Comparison of ENCODE assay signal across 36 mouse cellular contexts in genomic region chr6:24600134-24600533, GRCm38 (mm10). TPM values are rescaled to one million over a fixed set of nuclear protein-coding genes. Genes with fewer than 3 reads are reported as not detected.
DNase-seq lines count a peak whose midpoint lies in the region; ATAC-seq and TF ChIP-seq lines count a peak whose summit lies in the region.
"Had no signal": no experiment of that assay in that cellular context is flagged by ENCODE, and none has a peak within 500 bp of the region (broad histone marks: within the 10 kb centered on the region; RNA-seq: fewer than 3 reads in every experiment).

No protein-coding gene starts in this region.

- in situ Hi-C loops in CH12.LX (cut with MboI; ENCODE audit: low pct_ligation_motif_present, low pct_unique_long_range_greater_than_20kb, low sequenced_read_pairs) = no loop called here

- whole genome bisulfite sequencing in heart, embryonic 12.5 days = 47% methylated on average over 6 of the region's 6 CpGs
- 37% methylated on average over 6 of the region's 6 CpGs for WGBS in heart, postnatal 0 days
- WGBS in kidney, embryonic 16.5 days = 79% methylated on average over 6 of the region's 6 CpGs

- H3K27ac ChIP-seq in gastrocnemius, adult 2 months = peak overlapping the region; percentile 81
- H3K27ac ChIP-seq in heart, embryonic 12.5 days (ENCODE audit: poor library complexity, severe bottlenecking) = peak overlapping the region; percentile 97
- no peak overlapping the region for H3K27ac ChIP-seq in CH12.LX (ENCODE audit: insufficient read depth, low read depth)
- H3K27ac ChIP-seq in heart, postnatal 0 days (ENCODE audit: low read depth) = peak overlapping the region; percentile 97
- H3K27ac ChIP-seq in kidney, embryonic 16.5 days (ENCODE audit: low read length) = no peak overlapping the region
- H3K27ac ChIP-seq: forebrain, embryonic 13.5 days; hindbrain, embryonic 14.5 days; limb, embryonic 12.5 days; liver, embryonic 15.5 days; neural tube, embryonic 13.5 days had no signal

- dilution Hi-C loops in CH12.LX (cut with MboI; ENCODE audit: extremely low pct_ligation_motif_present, extremely low pct_unique_long_range_greater_than_20kb, low sequenced_read_pairs) = no loop called here

- H3K4me3 ChIP-seq in gastrocnemius, adult 2 months = peak overlapping the region; percentile 69
- peak overlapping the region; percentile 54 for H3K4me3 ChIP-seq in heart, embryonic 12.5 days
- no peak overlapping the region for H3K4me3 ChIP-seq in CH12.LX (replicated peaks in 1 of 3; ENCODE audit: low read depth in 2 of 3, low read length in 2 of 3, poor library complexity in 1 of 3)
- peak overlapping the region; percentile 59 for H3K4me3 ChIP-seq in heart, postnatal 0 days (ENCODE audit: low read depth, low read length)
- H3K4me3 ChIP-seq in kidney, embryonic 16.5 days (ENCODE audit: low read length) = no peak overlapping the region
- H3K4me3 ChIP-seq: forebrain, embryonic 13.5 days; limb, embryonic 12.5 days; liver, embryonic 15.5 days; neural tube, embryonic 13.5 days had no signal

- DNase-seq in gastrocnemius, adult 2 months = no peak
- no peak for DNase-seq in gastrocnemius, postnatal 14 days
- no peak for DNase-seq in heart, adult 8-10 months (ENCODE audit: low spot score)
- peak; percentile 12 for DNase-seq in CH12.LX (ENCODE audit: extremely low read depth)
- peak; percentile 48 for DNase-seq in heart, postnatal 0 days (ENCODE audit: low spot score)
- DNase-seq in frontal cortex, postnatal 25 days (ENCODE audit: low spot score in 2 of 2) = no peak
- DNase-seq: adrenal gland, postnatal 10 days; cerebellum, adult 8-10 months; cerebellum, postnatal 25 days; gastrocnemius, postnatal 25 days; kidney, adult 9 months; kidney, postnatal 14 days; lung, embryonic 14.5 days; lung, postnatal 14 days; thymus, postnatal 4 days had no signal

- H3K27me3 ChIP-seq in heart, embryonic 12.5 days (replicated peaks) = no peaks in the 10 kb centered on the region
- H3K27me3 ChIP-seq in CH12.LX (replicated peaks) = no peaks in the 10 kb centered on the region
- H3K27me3 ChIP-seq in heart, postnatal 0 days (ENCODE audit: control insufficient read depth, insufficient read depth, low read length) = no peaks in the 10 kb centered on the region
- no peaks in the 10 kb centered on the region for H3K27me3 ChIP-seq in kidney, embryonic 16.5 days (ENCODE audit: insufficient read depth, low read length)
- H3K27me3 ChIP-seq: forebrain, embryonic 13.5 days; limb, embryonic 12.5 days; liver, embryonic 15.5 days; neural tube, embryonic 13.5 days had no signal

- no peak for TF ChIP-seq POLR2A in CH12.LX (IDR thresholded peaks at IDR 0.05; ENCODE audit: low read depth, low read length)

- no peaks in the 10 kb centered on the region for H3K9me3 ChIP-seq in heart, embryonic 12.5 days (replicated peaks)
- H3K9me3 ChIP-seq in CH12.LX (replicated peaks; ENCODE audit: low read length) = no peaks in the 10 kb centered on the region
- H3K9me3 ChIP-seq in heart, postnatal 0 days (replicated peaks; ENCODE audit: control insufficient read depth, low read length) = no peaks in the 10 kb centered on the region
- no peaks in the 10 kb centered on the region; the same call in 1 of the 2 replicates for H3K9me3 ChIP-seq in kidney, embryonic 16.5 days (ENCODE audit: low read length)
- H3K9me3 ChIP-seq: forebrain, embryonic 13.5 days; limb, embryonic 12.5 days; liver, embryonic 15.5 days; neural tube, embryonic 13.5 days had no signal

- H3K4me1 ChIP-seq in heart, embryonic 12.5 days (replicated peaks) = peaks cover 29% of the 10 kb centered on the region
- peaks cover 3 to 12% of the 10 kb centered on the region in 2 experiments; a peak in 3 of 4 replicates for H3K4me1 ChIP-seq in CH12.LX (ENCODE audit: control insufficient read depth in 1 of 2, insufficient read depth in 2 of 2)
- peaks cover 18% of the 10 kb centered on the region; the same call in 1 of the 2 replicates for H3K4me1 ChIP-seq in heart, postnatal 0 days (ENCODE audit: control insufficient read depth, insufficient read depth)
- H3K4me1 ChIP-seq in kidney, embryonic 16.5 days (ENCODE audit: insufficient read depth, low read length) = peaks cover 8% of the 10 kb centered on the region; the same call in 1 of the 2 replicates
- H3K4me1 ChIP-seq: forebrain, embryonic 13.5 days; limb, embryonic 12.5 days; liver, embryonic 15.5 days; neural tube, embryonic 13.5 days had no signal

- H3K4me2 ChIP-seq in heart, embryonic 12.5 days = peak overlapping the region; percentile 73
- H3K4me2 ChIP-seq in CH12.LX (ENCODE audit: insufficient read depth, low read depth, poor library complexity, severe bottlenecking) = peak overlapping the region; percentile 25; the same call in 1 of the 2 replicates
- peak overlapping the region; percentile 66 for H3K4me2 ChIP-seq in heart, postnatal 0 days (ENCODE audit: low read depth, low read length)
- H3K4me2 ChIP-seq in kidney, embryonic 16.5 days (replicated peaks; ENCODE audit: low read depth, low read length) = no peak overlapping the region
- H3K4me2 ChIP-seq: forebrain, embryonic 13.5 days; hindbrain, embryonic 14.5 days; limb, embryonic 12.5 days; liver, embryonic 15.5 days; lung, embryonic 14.5 days; midbrain, embryonic 11.5 days; neural tube, embryonic 13.5 days had no signal

- TF ChIP-seq RAD21 in CH12.LX (IDR thresholded peaks at IDR 0.05; ENCODE audit: low read depth, low read length) = no peak

- H3K36me3 ChIP-seq in heart, embryonic 12.5 days = peaks cover 21% of the 10 kb centered on the region
- H3K36me3 ChIP-seq in CH12.LX (replicated peaks in 1 of 2; ENCODE audit: control insufficient read depth in 1 of 2, insufficient read depth in 1 of 2, low read length in 1 of 2) = no peaks in the 10 kb centered on the region
- H3K36me3 ChIP-seq in heart, postnatal 0 days (replicated peaks; ENCODE audit: control insufficient read depth, insufficient read depth, low read length) = peaks cover 30% of the 10 kb centered on the region
- H3K36me3 ChIP-seq in kidney, embryonic 16.5 days (ENCODE audit: insufficient read depth, low read length) = no peaks in the 10 kb centered on the region
- H3K36me3 ChIP-seq: limb, embryonic 12.5 days; liver, embryonic 15.5 days; neural tube, embryonic 13.5 days had no signal

- intact Hi-C loops in gastrocnemius, adult 2 months (cut with DNase I) = no loop called here
- intact Hi-C loops in gastrocnemius, postnatal 14 days (cut with DNase I; ENCODE audit: low total_unique reads) = no loop called here

- TF ChIP-seq CTCF in gastrocnemius, adult 2 months (IDR thresholded peaks at IDR 0.05) = no peak
- no peak for TF ChIP-seq CTCF in CH12.LX (conservative IDR thresholded peaks at IDR 0.05 in 1 of 2, IDR thresholded peaks at IDR 0.05 in 1 of 2; ENCODE audit: low read depth in 2 of 2, low read length in 2 of 2)
- no peak for TF ChIP-seq CTCF in heart, postnatal 0 days (IDR thresholded peaks at IDR 0.05; ENCODE audit: low read depth)

- ATAC-seq in heart, embryonic 12.5 days (ENCODE audit: insufficient number of reproducible peaks, low FRiP score) = no peak
- no peak for ATAC-seq in heart, postnatal 0 days (ENCODE audit: insufficient read depth, low read depth)
- ATAC-seq in kidney, embryonic 16.5 days (ENCODE audit: low FRiP score, low TSS enrichment) = no peak
- ATAC-seq: forebrain, embryonic 13.5 days; intestine, postnatal 0 days had no signal

- peak overlapping the region; percentile 91 for H3K9ac ChIP-seq in heart, embryonic 12.5 days
- H3K9ac ChIP-seq in CH12.LX (ENCODE audit: insufficient read depth, low read depth) = no peak overlapping the region
- peak overlapping the region; percentile 90 for H3K9ac ChIP-seq in heart, postnatal 0 days (replicated peaks; ENCODE audit: low read depth, low read length)
- no peak overlapping the region for H3K9ac ChIP-seq in kidney, embryonic 16.5 days (replicated peaks; ENCODE audit: low read length)
- H3K9ac ChIP-seq: forebrain, embryonic 13.5 days; hindbrain, embryonic 14.5 days; limb, embryonic 12.5 days; liver, embryonic 15.5 days; lung, embryonic 14.5 days; neural tube, embryonic 13.5 days had no signal

- no peaks in the 10 kb centered on the region for H3K79me2 ChIP-seq in CH12.LX (replicated peaks; ENCODE audit: control insufficient read depth, extremely low read depth, insufficient read depth, poor library complexity, severe bottlenecking)

- TF ChIP-seq EP300 in CH12.LX (IDR thresholded peaks at IDR 0.05; ENCODE audit: low read length) = no peak
- TF ChIP-seq EP300 in heart, postnatal 0 days (IDR thresholded peaks at IDR 0.05; ENCODE audit: low read depth) = no peak

TF ChIP-seq in CH12.LX, 34 proteins besides CTCF, POLR2A, EP300 and RAD21:
- no peak for TF ChIP-seq RCOR1 (conservative IDR thresholded peaks at IDR 0.05; ENCODE audit: low read depth, low read length)

RNA-seq across cellular contexts. Expression of gene Lmod2, which starts 2.6 kb away (rescaled TPM):
- 100 to 1,000 TPM; 105 to 286 TPM for total RNA-seq in gastrocnemius, adult 2 months (2021)
- 100 to 1,000 TPM; 118 to 208 TPM for total RNA-seq in gastrocnemius, postnatal 14 days (2021)
- 45.3 and 49.3 TPM in 2 replicates for polyA plus RNA-seq in heart, embryonic 12.5 days (2016; fragmentation: Nextera tagmentation; extraction: Ambion mirVana)
- 100 to 1,000 TPM; 758 to 914 (median 862) TPM for total RNA-seq in heart, adult 8-10 months (2022)
- total RNA-seq in CH12.LX (2012; rRNA removed) (not detected in 2 replicates), CH12.LX (2014; rRNA removed) (not detected in 2 replicates)
- polyA plus RNA-seq in CH12.LX (2012; ENCODE audit: insufficient read length, low read depth) = not detected in 2 replicates
- 51.9 and 68.1 TPM in 2 replicates for total RNA-seq in heart, postnatal 0 days (2014; rRNA removed; ENCODE audit: low replicate concordance)
- 62.2 and 70.3 TPM in 2 replicates for polyA plus RNA-seq in heart, postnatal 0 days (2015; fragmentation: Nextera tagmentation; extraction: Ambion mirVana)
- 0.12 and 0.32 TPM in 2 replicates for polyA plus RNA-seq in kidney, embryonic 16.5 days (2015; fragmentation: Nextera tagmentation; extraction: Ambion mirVana)
- total RNA-seq: ES-E14; hematopoietic stem cell, adult 5-6 weeks; layer of hippocampus, postnatal 10 days; left cerebral cortex, adult 18-20 months; left cerebral cortex, postnatal 14 days; megakaryocyte, adult 5-6 weeks; midbrain, postnatal 0 days had no signal
- polyA plus RNA-seq: forebrain, embryonic 13.5 days; frontal cortex, adult 2 months; hindbrain, embryonic 14.5 days; intestine, postnatal 0 days; limb, embryonic 12.5 days; liver, adult 2 months; midbrain, embryonic 11.5 days; midbrain, postnatal 0 days; small intestine, adult 2 months; stomach, embryonic 14.5 days; testis, adult 2 months had no signal

Comparison
In these comparisons a context has a peak if more than half of its experiments do, and no peak if none do; other contexts are left out.
1. DNase-seq: peak in CH12.LX (single experiment) and heart, postnatal 0 days (single experiment); none in gastrocnemius, adult 2 months (single experiment), gastrocnemius, postnatal 14 days (single experiment), heart, adult 8-10 months (single experiment) and frontal cortex, postnatal 25 days (0 of 2).
2. H3K27ac ChIP-seq: peak in gastrocnemius, adult 2 months (single experiment), heart, embryonic 12.5 days (single experiment) and heart, postnatal 0 days (single experiment); none in CH12.LX (single experiment) and kidney, embryonic 16.5 days (single experiment).
3. H3K4me3 ChIP-seq: peak in gastrocnemius, adult 2 months (single experiment), heart, embryonic 12.5 days (single experiment) and heart, postnatal 0 days (single experiment); none in CH12.LX (0 of 3) and kidney, embryonic 16.5 days (single experiment).
4. H3K9ac ChIP-seq: peak in heart, embryonic 12.5 days (single experiment) and heart, postnatal 0 days (single experiment); none in CH12.LX (single experiment) and kidney, embryonic 16.5 days (single experiment).
5. RNA of gene Lmod2, which starts 2.6 kb away (total RNA-seq): 758 to 914 TPM in heart, adult 8-10 months, 105 to 286 TPM in gastrocnemius, adult 2 months, 118 to 208 TPM in gastrocnemius, postnatal 14 days and 51.9 to 68.1 TPM in heart, postnatal 0 days; not detected in CH12.LX; every median in the first group is over 10 times any median in the second.